ENCODE assay signal across 14 mouse cellular contexts in the genomic region with DNA sequence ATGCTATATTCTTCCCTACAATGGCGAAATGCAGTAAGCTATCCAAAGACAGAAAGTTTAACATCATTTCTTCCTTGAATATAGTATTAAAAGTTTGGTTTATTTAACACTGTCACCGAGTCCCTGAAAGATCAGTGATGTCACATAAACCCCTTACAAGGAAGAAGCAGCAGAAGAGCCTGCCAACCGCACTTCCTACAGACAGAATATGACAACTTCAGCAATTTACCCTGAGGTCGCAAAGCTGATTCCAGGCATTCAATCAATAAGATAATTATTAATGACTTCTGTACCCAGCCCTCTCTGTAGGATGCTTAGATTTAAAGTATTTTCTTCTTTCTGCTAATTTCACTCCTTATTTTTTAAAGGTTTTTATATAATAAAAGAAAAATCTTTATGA.
"Had no signal": no experiment of that assay in that cellular context is flagged by ENCODE, and none has a peak within 500 bp of the region (broad histone marks: within the 10 kb centered on the region; RNA-seq: fewer than 3 reads in every experiment).

No protein-coding gene starts in this region.

- H3K36me3 ChIP-seq: limb, embryonic 13.5 days; midbrain, embryonic 15.5 days; neural tube, embryonic 13.5 days had no signal

- H3K4me2 ChIP-seq: limb, embryonic 13.5 days; midbrain, embryonic 11.5 days; midbrain, embryonic 15.5 days; neural tube, embryonic 13.5 days had no signal

- ATAC-seq: midbrain, embryonic 15.5 days had no signal

- H3K27ac ChIP-seq: layer of hippocampus, adult 2 months; limb, embryonic 13.5 days; liver, embryonic 14.5 days; midbrain, embryonic 15.5 days; neural tube, embryonic 13.5 days had no signal

- H3K27me3 ChIP-seq: limb, embryonic 13.5 days; midbrain, embryonic 15.5 days; neural tube, embryonic 13.5 days had no signal

- DNase-seq: kidney, adult 18-20 months; kidney, postnatal 4 days; left cerebral cortex, postnatal 4 days; lung, adult 18-20 months; lung, postnatal 10 days; lung, postnatal 4 days; thymus, adult 18-20 months; thymus, postnatal 14 days had no signal

- H3K9ac ChIP-seq: limb, embryonic 13.5 days; liver, embryonic 14.5 days; midbrain, embryonic 15.5 days; neural tube, embryonic 13.5 days had no signal

- H3K4me3 ChIP-seq: layer of hippocampus, adult 2 months; limb, embryonic 13.5 days; midbrain, embryonic 15.5 days; neural tube, embryonic 13.5 days had no signal

- H3K9me3 ChIP-seq: limb, embryonic 13.5 days; midbrain, embryonic 15.5 days; neural tube, embryonic 13.5 days had no signal
